Mouse (Mus musculus) kidney, embryonic 16.5 days (tissue): ENCODE measurements around the gene Acp5. TPM values are rescaled to one million over a fixed set of nuclear protein-coding genes. Genes with fewer than 3 reads are reported as not detected.
A peak's percentile ranks its signal among the peaks of the same experiment; 100 is the strongest.

ENCODE experiments used
- ATAC-seq: fragments of 200-750 bp; cut with Nextera tagmentation; 2 replicates; pipeline ENCODE4 v1.8.0; 2017; ENCODE audit warnings: moderate TSS enrichment; ENCODE audit not compliant: low FRiP score, low TSS enrichment
- H3K27ac ChIP-seq: fragments of 300-500 bp; sonication (generic); 2 replicates; pipeline ENCODE4 v1.5.1; 2014; ENCODE audit warnings: low read length
- H3K27me3 ChIP-seq: fragments of 300-500 bp; sonication (generic); 2 replicates; pipeline ENCODE4 v1.6.1; 2014; ENCODE audit warnings: low read length, control low read depth, mixed read lengths; ENCODE audit not compliant: insufficient read depth
- H3K36me3 ChIP-seq: fragments of 300-500 bp; sonication (generic); 2 replicates; pipeline ENCODE4 v1.6.1; 2014; ENCODE audit warnings: low read length, control low read depth, mixed read lengths; ENCODE audit not compliant: insufficient read depth
- H3K4me1 ChIP-seq: fragments of 300-500 bp; sonication (generic); 2 replicates; pipeline ENCODE4 v1.6.1; 2014; ENCODE audit warnings: low read length, control low read depth, mixed read lengths; ENCODE audit not compliant: insufficient read depth
- H3K4me2 ChIP-seq: fragments of 300-500 bp; sonication (generic); replicated peaks from 2 replicates; pipeline ENCODE4 v1.6.1; 2014; ENCODE audit warnings: low read depth, low read length
- H3K4me3 ChIP-seq: fragments of 300-500 bp; sonication (generic); 2 replicates; pipeline ENCODE4 v1.5.1; 2014; ENCODE audit warnings: mild to moderate bottlenecking, low read length
- H3K9ac ChIP-seq: fragments of 300-500 bp; sonication (generic); replicated peaks from 2 replicates; pipeline ENCODE4 v1.6.1; 2014; ENCODE audit warnings: low read length
- H3K9me3 ChIP-seq: fragments of 300-500 bp; sonication (generic); 2 replicates; pipeline ENCODE4 v1.6.1; 2016; ENCODE audit warnings: low read length, control low read depth
- WGBS: fragments of 180-500 bp; shearing (Covaris S2); extraction: QIAGEN DNeasy Blood & Tissue Kit; methylation state at CpG from one replicate; pipeline ENCODE4 v1.1.7; 2014; 5-methylcytosine and 5-hydroxymethylcytosine counted together
- polyA plus RNA-seq: library from polyadenylated mRNA; unstranded; fragments of >200 nt; fragmentation: Nextera tagmentation; extraction: Ambion mirVana; gene quantifications from 2 replicates; pipeline ENCODE4 v1.2.1, GENCODE M21; 2015

The Acp5 gene
- 5.8 and 6.7 TPM in 2 replicates for polyA plus RNA-seq

- no peak for ATAC-seq
These were observed at the start of gene Acp5 for GRCm38 (mm10) chr9:22135644-22136390. Gene Acp5, minus strand, starts transcription at chr9:22135711.

GRCm38 (mm10) chr9:22172318-22172717 is 36.8 kb upstream of the Acp5 start:
- Histone ChIP-seq H3K4me2 (no peak overlapping the region), H3K27me3 (no peaks in the 10 kb centered on the region), H3K27ac (no peak overlapping the region), H3K36me3 (no peaks in the 10 kb centered on the region), H3K4me1 (no peaks in the 10 kb centered on the region), H3K4me3 (no peak overlapping the region), H3K9ac (no peak overlapping the region), H3K9me3 (0 out of 2 replicates have a peak, but pooled peaks cover 7% of the 10 kb centered on the region)
- ATAC-seq, result no peak
- 87% methylated on average over 4 of the region's 4 CpGs for WGBS

More at GRCm38 (mm10) chr9:22135644-22136390, at the start of gene Acp5:
- Histone ChIP-seq H3K9me3 (no peaks in the 10 kb centered on the region), H3K27me3 (no peaks in the 10 kb centered on the region), H3K9ac (no peak within 1 kb of the TSS), H3K4me1 (peaks cover 13% of the 10 kb centered on the region; the same call in 1 of the 2 replicates), H3K4me2 (no peak within 1 kb of the TSS), H3K36me3 (no peaks in the 10 kb centered on the region), H3K27ac (no peak within 1 kb of the TSS), H3K4me3 (no peak within 1 kb of the TSS)
- 62% methylated on average over 7 of the region's 7 CpGs for WGBS

GRCm38 (mm10) chr9:22169327-22169726 is 33.8 kb upstream of the Acp5 start:
- Histone ChIP-seq H3K9me3 (no peaks in the 10 kb centered on the region; the same call in 1 of the 2 replicates), H3K4me2 (no peak overlapping the region), H3K4me1 (peaks cover 5% of the 10 kb centered on the region; the same call in 1 of the 2 replicates), H3K27ac (no peak overlapping the region), H3K27me3 (no peaks in the 10 kb centered on the region), H3K4me3 (no peak overlapping the region), H3K9ac (no peak overlapping the region), H3K36me3 (no peaks in the 10 kb centered on the region)
- no peak for ATAC-seq
- WGBS, result 93% methylated on average over 11 of the region's 11 CpGs

GRCm38 (mm10) chr9:22167751-22168150 is 32.2 kb upstream of the Acp5 start:
- H3K9ac ChIP-seq, result no peak overlapping the region
- ATAC-seq, result no peak
- H3K27me3 ChIP-seq, result no peaks in the 10 kb centered on the region
- 95% methylated on average over 4 of the region's 4 CpGs for whole genome bisulfite sequencing
- no peak overlapping the region for H3K4me2 ChIP-seq
- H3K9me3 ChIP-seq, result no peaks in the 10 kb centered on the region; the same call in 1 of the 2 replicates
- peaks cover 5% of the 10 kb centered on the region; the same call in 1 of the 2 replicates for H3K4me1 ChIP-seq
- H3K27ac ChIP-seq, result no peak overlapping the region
- H3K4me3 ChIP-seq, result no peak overlapping the region
- H3K36me3 ChIP-seq, result no peaks in the 10 kb centered on the region

- no peak for ATAC-seq
- Histone ChIP-seq H3K36me3 (no peaks in the 10 kb centered on the region), H3K27me3 (no peaks in the 10 kb centered on the region), H3K27ac (no peak overlapping the region), H3K4me1 (peaks cover 5% of the 10 kb centered on the region; the same call in 1 of the 2 replicates), H3K9me3 (no peaks in the 10 kb centered on the region; the same call in 1 of the 2 replicates), H3K9ac (no peak overlapping the region), H3K4me2 (no peak overlapping the region), H3K4me3 (no peak overlapping the region)
- 90% methylated on average over 10 of the region's 10 CpGs for WGBS
These were observed 31.2 kb upstream of the Acp5 start for GRCm38 (mm10) chr9:22166686-22167085.

GRCm38 (mm10) chr9:22165964-22166363 is 30.5 kb upstream of the Acp5 start:
- Histone ChIP-seq H3K4me3 (no peak overlapping the region), H3K9me3 (no peaks in the 10 kb centered on the region; the same call in 1 of the 2 replicates), H3K4me2 (no peak overlapping the region), H3K36me3 (no peaks in the 10 kb centered on the region), H3K9ac (no peak overlapping the region), H3K27ac (no peak overlapping the region), H3K27me3 (no peaks in the 10 kb centered on the region), H3K4me1 (peaks cover 5% of the 10 kb centered on the region; the same call in 1 of the 2 replicates)
- no peak for ATAC-seq
- 51% methylated on average over 6 of the region's 6 CpGs for WGBS

- H3K4me1 ChIP-seq, result peaks cover 5% of the 10 kb centered on the region; the same call in 1 of the 2 replicates
- peak overlapping the region; percentile 96 for H3K4me2 ChIP-seq
- H3K27me3 ChIP-seq, result no peaks in the 10 kb centered on the region
- H3K9ac ChIP-seq, result peak overlapping the region; percentile 71
- peak; percentile 68; the same call in 1 of the 2 replicates for ATAC-seq
- no peaks in the 10 kb centered on the region; the same call in 1 of the 2 replicates for H3K9me3 ChIP-seq
- 3% methylated on average over 54 of the region's 54 CpGs for WGBS
- H3K27ac ChIP-seq, result no peak overlapping the region
- peak overlapping the region; percentile 59 for H3K4me3 ChIP-seq
- no peaks in the 10 kb centered on the region for H3K36me3 ChIP-seq
These were observed 29.5 kb upstream of the Acp5 start for GRCm38 (mm10) chr9:22164711-22165668.

GRCm38 (mm10) chr9:22162912-22163311 is 27.4 kb upstream of the Acp5 start:
- no peak overlapping the region for H3K9ac ChIP-seq
- 87% methylated on average over 7 of the region's 7 CpGs for WGBS

GRCm38 (mm10) chr9:22162305-22162704 is 26.8 kb upstream of the Acp5 start:
- H3K4me1 ChIP-seq, result peaks cover 5% of the 10 kb centered on the region; the same call in 1 of the 2 replicates
- no peak for ATAC-seq
- H3K36me3 ChIP-seq, result peaks cover 3% of the 10 kb centered on the region; the same call in 1 of the 2 replicates
- no peak overlapping the region for H3K27ac ChIP-seq
- no peak overlapping the region for H3K9ac ChIP-seq
- no peaks in the 10 kb centered on the region for H3K27me3 ChIP-seq
- WGBS, result 69% methylated on average over 9 of the region's 9 CpGs
- H3K9me3 ChIP-seq, result no peaks in the 10 kb centered on the region; the same call in 1 of the 2 replicates
- no peak overlapping the region for H3K4me3 ChIP-seq
- no peak overlapping the region for H3K4me2 ChIP-seq

More at GRCm38 (mm10) chr9:22162912-22163311, 27.4 kb upstream of the Acp5 start:
- Histone ChIP-seq H3K27ac (no peak overlapping the region), H3K4me3 (no peak overlapping the region), H3K36me3 (peaks cover 1% of the 10 kb centered on the region; the same call in 1 of the 2 replicates), H3K4me1 (peaks cover 5% of the 10 kb centered on the region; the same call in 1 of the 2 replicates), H3K9me3 (no peaks in the 10 kb centered on the region; the same call in 1 of the 2 replicates), H3K27me3 (no peaks in the 10 kb centered on the region), H3K4me2 (no peak overlapping the region)
- no peak for ATAC-seq
